Mouse (Mus musculus) skeletal muscle tissue, postnatal 0 days (tissue): Measurements from ENCODE around the gene Pdc. TPM values are rescaled to one million over a fixed set of nuclear protein-coding genes. Genes with fewer than 3 reads are reported as not detected.

Experiments
- polyA plus RNA-seq: library from polyadenylated mRNA; unstranded; fragments of >200 nt; fragmentation: Nextera tagmentation; extraction: Ambion mirVana; gene quantifications from 2 replicates; pipeline ENCODE4 v1.2.1, GENCODE M21; 2015

The Pdc gene
- 0.21 TPM in 1 of 2 replicates, not detected in the other for polyA plus RNA-seq

DNA sequence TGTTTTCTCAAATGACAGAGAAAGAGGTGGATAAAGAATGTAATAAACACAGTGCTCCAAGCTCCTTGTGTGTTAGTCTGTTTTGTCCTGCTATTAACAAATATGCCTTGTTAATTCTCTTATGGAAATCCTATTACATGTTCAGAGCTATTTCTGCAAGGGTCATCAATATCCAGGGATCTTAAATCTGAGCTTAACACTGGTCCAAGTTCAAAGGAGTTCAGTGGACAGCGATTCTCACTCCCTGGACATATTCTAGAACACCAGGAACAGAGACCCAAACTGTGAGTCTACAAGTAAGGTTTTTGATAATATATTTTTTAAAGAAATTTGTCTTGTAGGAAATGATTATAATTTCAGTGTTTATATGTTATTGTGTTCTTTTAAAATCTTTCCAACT is at the start of gene Pdc:
TSS of gene Pdc (plus strand) at position 213 of the 400 bp plus-strand sequence.

Other genes with a start within 250 kb of the Pdc start
- gene Ptgs2, start 219.4 kb upstream of the Pdc start, polyA plus RNA-seq, result 0.05 and 0.06 TPM in 2 replicates
- gene Tpr, start 73.4 kb downstream of the Pdc start, polyA plus RNA-seq, result 103 and 108 TPM in 2 replicates
- gene Odr4, start 73.7 kb downstream of the Pdc start, polyA plus RNA-seq, result 30.1 and 37.6 TPM in 2 replicates
- gene Prg4, start 146.7 kb downstream of the Pdc start, polyA plus RNA-seq, result 0.59 and 0.84 TPM in 2 replicates